Mouse (Mus musculus) left cerebral cortex, adult 2 months (tissue): ENCODE measurements at regions not wholly inside any gene's neighbourhood (a gene's known extent, or its start where the extent isn't known, plus 50 kb on each side); places are given as distances from the start of the nearest gene placed in this dataset.
A peak's percentile ranks its signal among the peaks of the same experiment; 100 is the strongest.

ENCODE experiments used
- DNase-seq, 2 experiments: peaks; one replicate each; pipeline ENCODE4 v3.0.0; 2021 to 2022; ENCODE audit warnings: low spot score in 2 of 2, mixed read lengths in 1 of 2; ENCODE audit errors: extremely low spot score in 1 of 2
- H3K27ac ChIP-seq: fragments of 200-600 bp; 2 replicates; pipeline ENCODE4 v1.8.1; 2022
- H3K4me3 ChIP-seq: fragments of 200-600 bp; 2 replicates; pipeline ENCODE4 v1.8.1; 2022
- CTCF ChIP-seq: fragments of 200-600 bp; IDR thresholded peaks from 2 replicates; pipeline ENCODE4 v1.8.1; 2022; ENCODE audit warnings: antibody characterized with exemption, mild to moderate bottlenecking, moderate library complexity
- intact Hi-C: fragments of 180-260 bp; cut with DNase I; formaldehyde crosslinking; loops from one replicate; pipeline ENCODE4 v1.15.1; 2025

DNA sequence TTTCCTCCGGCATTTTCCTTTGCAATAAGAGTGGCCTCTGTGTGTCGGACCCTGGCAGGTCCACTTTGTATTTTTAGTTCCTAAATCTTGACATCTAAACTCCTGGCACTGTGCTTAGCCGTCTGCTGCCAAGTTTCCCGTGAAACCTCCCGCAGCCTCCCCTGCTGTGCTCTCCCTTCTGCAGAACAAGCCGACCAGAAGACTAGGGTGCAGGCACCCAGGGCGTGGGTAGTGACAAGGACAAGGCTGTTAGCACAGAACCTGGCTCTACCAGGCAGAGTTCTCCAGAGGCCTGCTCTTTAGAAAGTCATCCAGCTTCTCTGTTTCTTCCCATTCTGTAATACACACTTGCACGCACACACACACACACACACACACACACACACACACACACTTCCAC is 274.8 kb downstream of the Vrk1 start:
- Histone ChIP-seq H3K4me3 (no peak overlapping the region), H3K27ac (no peak overlapping the region)
- DNase-seq: no peak
- intact Hi-C loops: loop anchor here (5.0 kb wide), 1 partner anchor 1712 kb away; no protein-coding TSS in a partner anchor
- TF ChIP-seq CTCF: no peak

DNA sequence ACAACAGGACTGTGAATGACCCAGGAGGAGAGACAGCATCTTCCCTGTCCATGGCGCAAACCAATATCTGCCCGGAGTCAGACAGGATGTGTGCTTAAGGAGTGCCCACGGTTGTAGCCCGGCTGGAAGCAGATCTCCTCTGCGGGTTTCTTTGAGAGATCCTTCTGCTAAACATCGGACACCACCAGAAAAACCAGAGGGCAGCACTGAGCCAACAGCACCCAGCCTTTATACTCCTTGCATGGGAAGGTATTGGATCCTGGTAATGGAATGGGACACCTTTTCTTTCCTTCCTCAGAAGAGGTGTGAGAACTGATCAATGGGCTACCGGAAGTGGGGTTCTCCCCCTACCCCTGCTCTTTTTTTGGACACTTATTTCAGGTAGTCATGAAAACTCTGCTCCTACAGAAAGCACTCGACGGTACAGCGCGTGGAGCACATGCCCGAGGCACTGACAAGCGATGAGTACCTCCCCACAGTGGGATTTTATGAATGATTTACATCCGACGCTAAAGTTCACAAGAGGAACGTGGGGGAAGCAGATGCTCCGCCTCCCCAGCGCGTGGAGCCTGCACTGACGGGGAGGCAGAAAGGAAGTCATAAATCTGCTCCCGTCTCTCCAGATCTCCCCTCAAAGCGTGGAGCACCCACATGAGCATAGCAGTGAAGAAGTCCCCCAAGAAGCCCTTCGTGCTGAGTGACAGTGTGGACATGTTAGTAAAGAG is 278.9 kb downstream of the Vrk1 start:
- intact Hi-C loops: no loop called here
- no peak overlapping the region for H3K4me3 ChIP-seq
- no peak overlapping the region for H3K27ac ChIP-seq
- no peak for DNase-seq
- no peak; the same call in none of the 2 replicates for TF ChIP-seq CTCF

DNA sequence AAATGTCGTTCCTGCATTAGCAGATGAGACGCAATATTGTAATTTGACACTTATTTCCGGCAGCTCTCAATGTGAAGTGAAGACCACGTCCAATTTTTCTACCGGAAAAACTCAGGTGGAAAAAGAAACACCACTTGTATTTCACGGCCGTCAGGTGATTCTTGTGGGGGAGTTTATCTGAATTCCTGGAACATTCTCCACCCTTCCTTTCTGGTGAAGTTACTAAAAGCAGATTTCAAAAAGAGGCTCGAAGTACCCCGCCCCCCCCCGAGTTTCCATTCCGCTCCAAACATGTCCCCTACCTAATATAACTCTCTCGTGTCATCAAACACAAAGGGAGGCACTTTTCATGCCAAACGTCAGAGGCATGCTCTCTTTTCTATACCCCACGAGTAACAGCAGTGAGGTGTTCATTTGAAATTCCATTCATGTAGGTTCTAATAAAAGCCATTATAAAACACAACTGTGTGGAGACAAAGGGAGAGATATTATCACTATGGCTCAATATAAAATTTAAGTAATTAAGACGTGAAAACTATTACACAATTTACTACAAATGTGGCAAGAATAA is 281.5 kb downstream of the Vrk1 start:
- no peak for DNase-seq
- no peak for TF ChIP-seq CTCF
- intact Hi-C loops: no loop called here
- H3K27ac ChIP-seq: no peak overlapping the region
- H3K4me3 ChIP-seq: no peak overlapping the region

GRCm38 (mm10) chr12:106293117-106293516 is 283.1 kb downstream of the Vrk1 start:
- H3K27ac ChIP-seq: no peak overlapping the region
- intact Hi-C loops: no loop called here
- TF ChIP-seq CTCF: peak; percentile 11
- H3K4me3 ChIP-seq: no peak overlapping the region
- DNase-seq: no peak

DNA sequence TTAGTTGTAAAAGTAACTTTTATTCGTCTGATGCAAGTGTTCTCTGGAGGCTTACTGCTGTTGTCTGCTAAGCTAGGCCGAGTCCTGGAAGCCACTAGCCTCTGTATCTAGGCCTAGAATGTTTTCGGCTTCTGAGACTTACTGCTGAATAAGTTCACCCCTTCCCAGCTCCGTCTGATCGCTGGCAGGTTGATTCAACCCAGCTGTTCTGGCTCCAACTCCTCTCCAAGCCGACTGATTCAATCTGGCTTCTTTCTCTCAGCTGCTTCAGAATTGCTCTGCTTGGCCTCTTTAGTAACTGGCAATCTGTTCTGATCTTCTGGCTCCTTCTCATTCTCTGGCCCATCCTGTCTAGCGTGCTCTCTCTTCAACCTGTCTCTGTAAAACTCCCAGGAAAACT is 285.6 kb downstream of the Vrk1 start:
- Histone ChIP-seq H3K4me3 (no peak overlapping the region), H3K27ac (no peak overlapping the region)
- intact Hi-C loops: no loop called here
- no peak for TF ChIP-seq CTCF
- no peak for DNase-seq

GRCm38 (mm10) chr12:106302617-106303016 is 292.6 kb downstream of the Vrk1 start:
- DNase-seq: no peak
- Histone ChIP-seq H3K4me3 (no peak overlapping the region), H3K27ac (peak overlapping the region; percentile 47; the same call in 1 of the 2 replicates)
- intact Hi-C loops: loop anchor here (10.0 kb wide), 1 partner anchor 172 kb away; no protein-coding TSS in a partner anchor
- TF ChIP-seq CTCF: no peak

DNA sequence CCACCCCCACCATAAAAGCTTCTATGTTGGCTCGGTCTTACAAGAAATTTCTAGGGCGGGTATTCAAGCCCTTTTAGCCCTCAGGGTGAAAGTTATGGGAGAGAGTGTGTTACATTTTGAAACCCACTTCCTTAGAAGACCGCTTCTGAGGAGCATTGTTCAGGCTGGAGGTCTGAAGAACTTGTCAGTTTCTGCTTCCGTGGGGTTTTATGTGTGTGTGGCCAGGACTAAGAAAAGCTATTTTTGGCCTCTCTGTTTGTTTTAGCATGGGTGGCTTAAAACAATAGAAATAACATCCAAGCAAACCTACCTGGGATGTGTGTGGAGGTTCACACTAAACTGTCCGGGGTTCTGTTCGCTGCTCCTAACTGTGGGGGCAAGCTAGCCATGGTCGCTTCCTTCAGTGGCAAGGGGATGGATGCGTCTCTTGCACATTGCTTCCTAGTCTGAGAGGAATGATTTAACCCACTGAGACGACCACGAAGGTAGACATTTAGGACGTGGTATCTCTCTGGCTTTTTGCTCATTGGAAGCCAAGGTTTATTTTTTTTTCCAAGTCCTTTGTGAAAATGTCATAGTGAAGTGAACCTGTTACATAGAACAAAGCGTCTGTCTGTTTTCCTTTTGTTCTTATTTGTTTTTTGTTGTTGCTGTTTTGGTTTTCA is 298.4 kb downstream of the Vrk1 start:
- no peak for TF ChIP-seq CTCF
- intact Hi-C loops: loop anchor here (5.0 to 10.0 kb wide), 2 partner anchors 69 to 166 kb away; no protein-coding TSS in a partner anchor
- no peak for DNase-seq
- Histone ChIP-seq H3K27ac (no peak overlapping the region), H3K4me3 (no peak overlapping the region)

DNA sequence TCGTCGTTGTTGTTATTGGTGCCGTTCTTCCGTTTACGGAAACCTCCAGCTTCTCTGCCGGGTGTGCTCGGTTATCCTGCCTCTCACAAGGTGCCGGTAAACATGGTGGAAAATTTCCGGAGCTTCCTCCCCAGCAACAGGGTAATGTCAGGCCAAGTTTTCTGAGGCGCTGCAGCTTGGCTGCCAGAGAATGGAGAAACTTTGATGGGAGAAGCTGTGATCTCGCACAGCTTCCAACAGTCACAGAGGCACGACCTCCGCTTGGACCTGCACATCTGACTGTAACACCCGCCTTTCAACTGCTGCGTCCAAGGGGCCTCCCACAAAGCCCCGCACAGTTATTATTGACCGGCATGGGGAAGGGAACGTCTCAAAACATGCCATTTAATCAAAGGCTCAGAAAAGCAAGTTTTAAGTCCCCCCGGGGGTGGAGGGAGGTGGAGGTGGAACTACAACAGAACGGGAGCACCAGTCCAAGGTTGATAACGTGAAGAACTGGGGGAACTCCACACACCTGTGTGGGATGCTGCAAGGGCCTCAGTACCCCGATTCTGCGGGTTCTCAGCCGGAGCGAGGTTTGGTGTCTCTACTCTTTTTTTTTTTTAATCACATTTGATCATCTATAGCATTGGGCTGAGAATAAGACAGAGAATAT is 299.1 kb downstream of the Vrk1 start:
- no peak overlapping the region for H3K27ac ChIP-seq
- intact Hi-C loops: loop anchor here (5.0 to 10.0 kb wide), 2 partner anchors 68 to 166 kb away; no protein-coding TSS in a partner anchor
- no peak for TF ChIP-seq CTCF

DNA sequence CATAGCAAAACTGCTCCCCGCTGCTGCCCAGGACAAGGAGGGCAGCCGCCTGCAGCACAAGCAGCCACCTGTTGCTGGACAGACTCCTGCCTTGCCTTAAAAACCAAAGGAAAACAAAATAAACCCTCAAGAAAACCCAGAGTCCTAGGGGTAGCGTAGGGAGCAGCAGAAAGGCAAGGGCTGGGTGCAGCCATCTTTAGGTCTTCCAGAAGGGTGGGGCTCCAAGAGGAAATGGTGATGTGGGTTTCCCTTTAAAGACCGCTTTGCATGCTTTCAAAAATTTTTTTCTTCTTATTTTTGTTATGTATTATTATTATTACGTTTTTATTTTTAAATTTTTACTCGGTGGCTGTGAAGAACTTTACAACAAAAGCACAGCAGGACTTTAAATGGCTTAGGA is 300.1 kb downstream of the Vrk1 start:
- no peak for TF ChIP-seq CTCF
- no peak for DNase-seq
- intact Hi-C loops: no loop called here
- Histone ChIP-seq H3K27ac (no peak overlapping the region), H3K4me3 (no peak overlapping the region)

More for the DNA sequence above, 299.1 kb downstream of the Vrk1 start:
- no peak for DNase-seq
- H3K4me3 ChIP-seq: no peak overlapping the region

GRCm38 (mm10) chr12:106310585-106311319 is 300.7 kb downstream of the Vrk1 start:
- H3K27ac ChIP-seq: peak overlapping the region; percentile 24; the same call in 1 of the 2 replicates
- peak overlapping the region; percentile 43 for H3K4me3 ChIP-seq
- intact Hi-C loops: no loop called here
- TF ChIP-seq CTCF: peak; percentile 7
- DNase-seq: no peak

- no peak for DNase-seq
- no peak overlapping the region; the same call in 1 of the 2 replicates for H3K27ac ChIP-seq
- intact Hi-C loops: no loop called here
- peak overlapping the region; percentile 43; the same call in 1 of the 2 replicates for H3K4me3 ChIP-seq
- TF ChIP-seq CTCF: no peak
These were observed 301.3 kb downstream of the Vrk1 start for GRCm38 (mm10) chr12:106311320-106311825.
